Mouse (Mus musculus): ENCODE measurements around the gene Cux2. TPM values are rescaled to one million over a fixed set of nuclear protein-coding genes. Genes with fewer than 3 reads are reported as not detected.

The Cux2 gene
- polyA plus RNA-seq, 1 experiment from 2014 or later = 19.9 TPM

- H3K27ac ChIP-seq (replicated peaks) = no peak overlapping the region
- no peak overlapping the region for H3K4me2 ChIP-seq
- peaks cover 9% of the 10 kb centered on the region; the same call in 1 of the 2 replicates for H3K4me1 ChIP-seq
- ATAC-seq (ENCODE audit: low FRiP score) = no peak
- no peaks in the 10 kb centered on the region for H3K36me3 ChIP-seq
- H3K9ac ChIP-seq (replicated peaks) = no peak overlapping the region
- WGBS = 76% methylated on average over 17 of the region's 17 CpGs
- H3K4me3 ChIP-seq (replicated peaks) = no peak overlapping the region
- no peaks in the 10 kb centered on the region for H3K9me3 ChIP-seq (replicated peaks)
- H3K27me3 ChIP-seq (replicated peaks) = no peaks in the 10 kb centered on the region
Measured at GRCm38 (mm10) chr5:121905671-121906070, 144.2 kb downstream of the Cux2 start.

GRCm38 (mm10) chr5:121904799-121905198 lies 145.1 kb downstream of the Cux2 start:
- no peak overlapping the region for H3K9ac ChIP-seq (replicated peaks)
- no peaks in the 10 kb centered on the region for H3K9me3 ChIP-seq (replicated peaks)
- WGBS = 74% methylated on average over 14 of the region's 14 CpGs
- no peak overlapping the region for H3K27ac ChIP-seq (replicated peaks)
- no peaks in the 10 kb centered on the region for H3K27me3 ChIP-seq (replicated peaks)
- H3K4me3 ChIP-seq (replicated peaks) = no peak overlapping the region
- H3K4me2 ChIP-seq = no peak overlapping the region
- ATAC-seq (ENCODE audit: low FRiP score) = no peak
- H3K36me3 ChIP-seq = no peaks in the 10 kb centered on the region
- H3K4me1 ChIP-seq = peaks cover 9% of the 10 kb centered on the region; the same call in 1 of the 2 replicates

GRCm38 (mm10) chr5:121902809-121903745 lies 146.8 kb downstream of the Cux2 start:
- no peak overlapping the region for H3K27ac ChIP-seq (replicated peaks)
- H3K36me3 ChIP-seq = no peaks in the 10 kb centered on the region
- H3K4me1 ChIP-seq = peaks cover 7% of the 10 kb centered on the region; the same call in 1 of the 2 replicates
- 24% methylated on average over 23 of the region's 23 CpGs for WGBS
- H3K9me3 ChIP-seq (replicated peaks) = no peaks in the 10 kb centered on the region
- H3K9ac ChIP-seq (replicated peaks) = no peak overlapping the region
- ATAC-seq (ENCODE audit: low FRiP score) = no peak
- no peak overlapping the region for H3K4me3 ChIP-seq (replicated peaks)
- no peak overlapping the region for H3K4me2 ChIP-seq
- no peaks in the 10 kb centered on the region for H3K27me3 ChIP-seq (replicated peaks)

- Histone ChIP-seq H3K27me3 (replicated peaks) (no peaks in the 10 kb centered on the region), H3K27ac (replicated peaks) (peak overlapping the region; percentile 33; the same call in 1 of the 2 replicates), H3K4me1 (peaks cover 22% of the 10 kb centered on the region), H3K36me3 (no peaks in the 10 kb centered on the region), H3K9ac (replicated peaks) (no peak overlapping the region), H3K4me3 (replicated peaks) (no peak overlapping the region), H3K4me2 (peak overlapping the region; percentile 26), H3K9me3 (replicated peaks) (no peaks in the 10 kb centered on the region)
- WGBS = 14% methylated on average over 24 of the region's 24 CpGs
- ATAC-seq (ENCODE audit: low FRiP score) = no peak
Measured at GRCm38 (mm10) chr5:121895117-121895756, 154.7 kb downstream of the Cux2 start.

- Histone ChIP-seq H3K27me3 (replicated peaks) (no peaks in the 10 kb centered on the region), H3K9me3 (replicated peaks) (no peaks in the 10 kb centered on the region), H3K4me3 (replicated peaks) (no peak overlapping the region), H3K9ac (replicated peaks) (no peak overlapping the region), H3K27ac (replicated peaks) (no peak overlapping the region), H3K4me2 (no peak overlapping the region), H3K36me3 (no peaks in the 10 kb centered on the region), H3K4me1 (peaks cover 28% of the 10 kb centered on the region)
- no peak for ATAC-seq (ENCODE audit: low FRiP score)
- WGBS = 39% methylated on average over 10 of the region's 10 CpGs
Measured at GRCm38 (mm10) chr5:121894647-121895046, 155.3 kb downstream of the Cux2 start.

GRCm38 (mm10) chr5:121893581-121893980 lies 156.3 kb downstream of the Cux2 start:
- peaks cover 34% of the 10 kb centered on the region for H3K4me1 ChIP-seq
- H3K9ac ChIP-seq (replicated peaks) = no peak overlapping the region
- WGBS = 49% methylated on average over 3 of the region's 3 CpGs
- no peaks in the 10 kb centered on the region for H3K9me3 ChIP-seq (replicated peaks)
- H3K4me2 ChIP-seq = no peak overlapping the region
- no peak for ATAC-seq (ENCODE audit: low FRiP score)
- H3K27me3 ChIP-seq (replicated peaks) = no peaks in the 10 kb centered on the region
- no peak overlapping the region for H3K4me3 ChIP-seq (replicated peaks)
- no peak overlapping the region for H3K27ac ChIP-seq (replicated peaks)
- no peaks in the 10 kb centered on the region for H3K36me3 ChIP-seq

- Histone ChIP-seq H3K27me3 (replicated peaks) (no peaks in the 10 kb centered on the region), H3K9me3 (replicated peaks) (no peaks in the 10 kb centered on the region), H3K4me2 (no peak overlapping the region), H3K27ac (replicated peaks) (no peak overlapping the region), H3K9ac (replicated peaks) (no peak overlapping the region), H3K4me3 (replicated peaks) (no peak overlapping the region), H3K4me1 (peaks cover 34% of the 10 kb centered on the region), H3K36me3 (0 out of 2 replicates have a peak, but pooled peaks cover 1% of the 10 kb centered on the region)
- no peak for ATAC-seq (ENCODE audit: low FRiP score)
- WGBS = 86% methylated on average over 14 of the region's 14 CpGs
Measured at GRCm38 (mm10) chr5:121892281-121892680, 157.6 kb downstream of the Cux2 start.

GRCm38 (mm10) chr5:121890925-121891324 lies 159.0 kb downstream of the Cux2 start:
- ATAC-seq (ENCODE audit: low FRiP score) = no peak
- H3K27me3 ChIP-seq (replicated peaks) = no peaks in the 10 kb centered on the region
- H3K36me3 ChIP-seq = 0 out of 2 replicates have a peak, but pooled peaks cover 9% of the 10 kb centered on the region
- no peak overlapping the region for H3K4me2 ChIP-seq
- no peak overlapping the region for H3K9ac ChIP-seq (replicated peaks)
- H3K9me3 ChIP-seq (replicated peaks) = no peaks in the 10 kb centered on the region
- peaks cover 28% of the 10 kb centered on the region for H3K4me1 ChIP-seq
- 94% methylated on average over 7 of the region's 7 CpGs for WGBS
- no peak overlapping the region for H3K4me3 ChIP-seq (replicated peaks)
- H3K27ac ChIP-seq (replicated peaks) = no peak overlapping the region

GRCm38 (mm10) chr5:121889819-121890362 lies 160.0 kb downstream of the Cux2 start:
- no peak for ATAC-seq (ENCODE audit: low FRiP score)
- Histone ChIP-seq H3K4me3 (replicated peaks) (no peak overlapping the region), H3K36me3 (0 out of 2 replicates have a peak, but pooled peaks cover 9% of the 10 kb centered on the region), H3K4me1 (peaks cover 18% of the 10 kb centered on the region), H3K27ac (replicated peaks) (0 out of 2 replicates have a peak overlapping the region, but pooled peaks have one; percentile 18), H3K9me3 (replicated peaks) (no peaks in the 10 kb centered on the region), H3K9ac (replicated peaks) (no peak overlapping the region), H3K27me3 (replicated peaks) (no peaks in the 10 kb centered on the region), H3K4me2 (no peak overlapping the region)
- WGBS = 36% methylated on average over 9 of the region's 9 CpGs

- H3K4me2 ChIP-seq = no peak overlapping the region
- no peaks in the 10 kb centered on the region for H3K27me3 ChIP-seq (replicated peaks)
- ATAC-seq (ENCODE audit: low FRiP score) = peak; percentile 45
- no peak overlapping the region for H3K4me3 ChIP-seq (replicated peaks)
- 0 out of 2 replicates have a peak, but pooled peaks cover 9% of the 10 kb centered on the region for H3K36me3 ChIP-seq
- peaks cover 14% of the 10 kb centered on the region for H3K4me1 ChIP-seq
- H3K9me3 ChIP-seq (replicated peaks) = no peaks in the 10 kb centered on the region
- WGBS = 26% methylated on average over 13 of the region's 13 CpGs
- no peak overlapping the region for H3K9ac ChIP-seq (replicated peaks)
- 0 out of 2 replicates have a peak overlapping the region, but pooled peaks have one; percentile 11 for H3K27ac ChIP-seq (replicated peaks)
Measured at GRCm38 (mm10) chr5:121889375-121889774, 160.5 kb downstream of the Cux2 start.

- H3K27ac ChIP-seq (replicated peaks) = no peak overlapping the region
- no peaks in the 10 kb centered on the region for H3K27me3 ChIP-seq (replicated peaks)
- no peaks in the 10 kb centered on the region for H3K9me3 ChIP-seq (replicated peaks)
- 0 out of 2 replicates have a peak, but pooled peaks cover 9% of the 10 kb centered on the region for H3K36me3 ChIP-seq
- no peak overlapping the region for H3K9ac ChIP-seq (replicated peaks)
- 0 out of 2 replicates have a peak, but pooled peaks have one; percentile 44 for ATAC-seq (ENCODE audit: low FRiP score)
- H3K4me3 ChIP-seq (replicated peaks) = no peak overlapping the region
- H3K4me2 ChIP-seq = no peak overlapping the region
- H3K4me1 ChIP-seq = no peaks in the 10 kb centered on the region
- WGBS = 64% methylated on average over 8 of the region's 8 CpGs
Measured at GRCm38 (mm10) chr5:121883356-121883755, 166.5 kb downstream of the Cux2 start.
